Mouse (Mus musculus) kidney, postnatal 0 days (tissue): Measurements from ENCODE around the gene Epn1. TPM values are rescaled to one million over a fixed set of nuclear protein-coding genes. Genes with fewer than 3 reads are reported as not detected.

Source experiments
- ATAC-seq: fragments of 200-750 bp; cut with Nextera tagmentation; replicated peaks from 2 replicates; pipeline ENCODE4 v1.8.0; 2017; ENCODE audit warnings: low read depth, moderate number of reproducible peaks, moderate TSS enrichment, moderate library complexity; ENCODE audit not compliant: low FRiP score
- DNase-seq: peaks from one replicate; pipeline ENCODE4 v3.0.0-alpha.2; 2016; ENCODE audit warnings: low spot score
- H3K27ac ChIP-seq: fragments of 300-500 bp; sonication (generic); 2 replicates; pipeline ENCODE4 v1.5.1; 2014; ENCODE audit warnings: mild to moderate bottlenecking
- H3K27me3 ChIP-seq: fragments of 300-500 bp; sonication (generic); 2 replicates; pipeline ENCODE4 v1.6.1; 2014; ENCODE audit warnings: low read length, mixed read lengths; ENCODE audit not compliant: insufficient read depth
- H3K36me3 ChIP-seq: fragments of 300-500 bp; sonication (generic); 2 replicates; pipeline ENCODE4 v1.6.1; 2014; ENCODE audit warnings: low read length, mixed read lengths; ENCODE audit not compliant: insufficient read depth
- H3K4me1 ChIP-seq: fragments of 300-500 bp; sonication (generic); replicated peaks from 2 replicates; pipeline ENCODE4 v1.6.1; 2014; ENCODE audit warnings: antibody characterized with exemption, low read length, mixed read lengths; ENCODE audit not compliant: insufficient read depth
- H3K4me2 ChIP-seq: fragments of 300-500 bp; sonication (generic); 2 replicates; pipeline ENCODE4 v1.6.1; 2014; ENCODE audit warnings: mild to moderate bottlenecking, low read length, moderate library complexity, mixed read lengths
- H3K4me3 ChIP-seq: fragments of 300-500 bp; sonication (generic); replicated peaks from 2 replicates; pipeline ENCODE4 v1.5.1; 2014; ENCODE audit warnings: low read depth, low read length
- H3K9ac ChIP-seq: fragments of 300-500 bp; sonication (generic); 2 replicates; pipeline ENCODE4 v1.6.1; 2014; ENCODE audit warnings: low read depth, low read length
- H3K9me3 ChIP-seq: fragments of 300-500 bp; sonication (generic); replicated peaks from 2 replicates; pipeline ENCODE4 v1.6.1; 2016; ENCODE audit warnings: low read length, inconsistent platforms, mixed read lengths
- CTCF ChIP-seq: IDR thresholded peaks from 2 replicates; pipeline ENCODE4 v1.5.1; 2016; ENCODE audit warnings: antibody characterized with exemption, low read depth, mild to moderate bottlenecking, moderate library complexity
- WGBS: fragments of 180-500 bp; shearing (Covaris S2); extraction: QIAGEN DNeasy Blood & Tissue Kit; methylation state at CpG from one replicate; pipeline ENCODE4 v1.1.7; 2014; 5-methylcytosine and 5-hydroxymethylcytosine counted together
- polyA plus RNA-seq: library from polyadenylated mRNA; unstranded; fragments of >200 nt; fragmentation: Nextera tagmentation; extraction: Ambion mirVana; gene quantifications from 2 replicates; pipeline ENCODE4 v1.2.1, GENCODE M21; 2015

Gene Epn1
- polyA plus RNA-seq, 1 experiment from 2014 or later = 61.7 TPM

GRCm38 (mm10) chr7:5080815-5081214 lies 780 bp downstream of the Epn1 start:
- Histone ChIP-seq H3K4me1 (no peaks in the 10 kb centered on the region; the same call in 1 of the 2 replicates), H3K9ac (peak overlapping the region; percentile 97), H3K4me3 (peak overlapping the region; percentile 99), H3K4me2 (peak overlapping the region; percentile 61), H3K9me3 (no peaks in the 10 kb centered on the region), H3K27me3 (no peaks in the 10 kb centered on the region), H3K36me3 (peaks cover 45% of the 10 kb centered on the region; the same call in 1 of the 2 replicates), H3K27ac (peak overlapping the region; percentile 96)
- ATAC-seq (no peak), DNase-seq (no peak)
- 11% methylated on average over 6 of the region's 6 CpGs for WGBS
- TF ChIP-seq CTCF = no peak

- 58% methylated on average over 6 of the region's 6 CpGs for WGBS
- DNase-seq (no peak), ATAC-seq (no peak)
- peak overlapping the region; percentile 97 for H3K9ac ChIP-seq
- peak overlapping the region; percentile 99 for H3K4me3 ChIP-seq
- H3K27me3 ChIP-seq = no peaks in the 10 kb centered on the region
- H3K9me3 ChIP-seq = no peaks in the 10 kb centered on the region
- H3K36me3 ChIP-seq = peaks cover 47% of the 10 kb centered on the region; the same call in 1 of the 2 replicates
- H3K4me1 ChIP-seq = no peaks in the 10 kb centered on the region; the same call in 1 of the 2 replicates
- peak overlapping the region; percentile 61 for H3K4me2 ChIP-seq
- TF ChIP-seq CTCF = no peak
- H3K27ac ChIP-seq = no peak overlapping the region
Measured at GRCm38 (mm10) chr7:5081241-5081640, 1.2 kb downstream of the Epn1 start.

GRCm38 (mm10) chr7:5081939-5082338 lies 1.9 kb downstream of the Epn1 start:
- H3K9me3 ChIP-seq = no peaks in the 10 kb centered on the region
- ATAC-seq (no peak), DNase-seq (no peak)
- 92% methylated on average over 2 of the region's 2 CpGs for WGBS
- H3K4me2 ChIP-seq = no peak overlapping the region
- H3K4me3 ChIP-seq = no peak overlapping the region
- H3K36me3 ChIP-seq = peaks cover 41% of the 10 kb centered on the region; the same call in 1 of the 2 replicates
- no peaks in the 10 kb centered on the region for H3K27me3 ChIP-seq
- H3K4me1 ChIP-seq = no peaks in the 10 kb centered on the region; the same call in 1 of the 2 replicates
- no peak overlapping the region for H3K27ac ChIP-seq
- no peak overlapping the region for H3K9ac ChIP-seq
- no peak for TF ChIP-seq CTCF

GRCm38 (mm10) chr7:5083325-5084105 lies 3.5 kb downstream of the Epn1 start:
- Histone ChIP-seq H3K4me3 (no peak overlapping the region), H3K4me1 (no peaks in the 10 kb centered on the region; the same call in 1 of the 2 replicates), H3K27ac (no peak overlapping the region), H3K27me3 (no peaks in the 10 kb centered on the region), H3K9me3 (no peaks in the 10 kb centered on the region), H3K36me3 (peaks cover 30% of the 10 kb centered on the region; the same call in 1 of the 2 replicates), H3K9ac (peak overlapping the region; percentile 18; the same call in 1 of the 2 replicates), H3K4me2 (no peak overlapping the region)
- no peak for TF ChIP-seq CTCF
- DNase-seq = no peak
- WGBS = 87% methylated on average over 18 of the region's 18 CpGs
- ATAC-seq = no peak

GRCm38 (mm10) chr7:5085512-5085911 lies 5.5 kb downstream of the Epn1 start:
- ATAC-seq (no peak), DNase-seq (no peak)
- 95% methylated on average over 1 of the region's 1 CpGs for WGBS
- TF ChIP-seq CTCF = no peak
- H3K36me3 ChIP-seq = peaks cover 38% of the 10 kb centered on the region; the same call in 1 of the 2 replicates
- no peaks in the 10 kb centered on the region for H3K9me3 ChIP-seq
- no peaks in the 10 kb centered on the region for H3K27me3 ChIP-seq
- no peak overlapping the region for H3K4me3 ChIP-seq
- no peak overlapping the region for H3K27ac ChIP-seq
- H3K9ac ChIP-seq = no peak overlapping the region
- no peak overlapping the region for H3K4me2 ChIP-seq
- H3K4me1 ChIP-seq = no peaks in the 10 kb centered on the region; the same call in 1 of the 2 replicates

DNA sequence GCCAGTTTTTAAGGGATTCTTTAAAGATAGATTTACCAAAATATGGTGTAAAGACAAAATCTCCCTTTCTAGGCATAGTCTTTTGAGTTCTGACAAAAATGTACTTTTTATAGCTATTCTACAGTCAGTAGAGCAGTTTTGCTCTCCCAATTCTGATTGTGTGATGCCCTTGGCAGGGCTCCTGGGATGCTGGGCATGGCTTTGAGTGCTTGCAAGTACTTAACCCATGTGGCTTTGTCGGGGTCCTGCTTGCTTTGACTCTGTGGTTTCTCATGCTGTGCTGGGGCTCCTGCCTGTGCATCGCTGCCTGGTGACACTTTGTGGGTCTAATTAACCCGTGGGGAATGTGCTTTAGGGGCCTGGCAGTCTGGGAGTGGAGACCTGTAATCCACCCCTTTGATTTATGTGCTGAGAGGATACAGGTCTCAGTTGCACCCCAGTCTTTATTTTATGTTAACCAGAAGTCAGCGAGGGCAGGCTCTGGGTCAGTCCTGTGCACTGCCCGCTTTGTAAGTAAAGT lies 6.9 kb downstream of the Epn1 start:
- Histone ChIP-seq H3K4me3 (no peak overlapping the region), H3K36me3 (peaks cover 42% of the 10 kb centered on the region; the same call in 1 of the 2 replicates), H3K4me2 (no peak overlapping the region), H3K27me3 (no peaks in the 10 kb centered on the region), H3K27ac (no peak overlapping the region), H3K4me1 (no peaks in the 10 kb centered on the region; the same call in 1 of the 2 replicates), H3K9ac (0 out of 2 replicates have a peak overlapping the region, but pooled peaks have one; percentile 8), H3K9me3 (no peaks in the 10 kb centered on the region)
- ATAC-seq (no peak), DNase-seq (no peak)
- TF ChIP-seq CTCF = no peak
- 35% methylated on average over 5 of the region's 5 CpGs for WGBS
